Mouse (Mus musculus) liver, embryonic 11.5 days (tissue): ENCODE data around the gene Terf2ip. TPM values are rescaled to one million over a fixed set of nuclear protein-coding genes. Genes with fewer than 3 reads are reported as not detected.

Experiments used
- ATAC-seq: fragments of 200-750 bp; cut with Nextera tagmentation; replicated peaks from 2 replicates; pipeline ENCODE4 v1.8.0; 2017; ENCODE audit warnings: moderate number of reproducible peaks, mild to moderate bottlenecking, moderate TSS enrichment, moderate library complexity; ENCODE audit not compliant: low FRiP score
- DNase-seq: peaks from one replicate; pipeline ENCODE4 v3.0.0-alpha.2; 2017; ENCODE audit warnings: low spot score
- H3K27ac ChIP-seq: fragments of 300-500 bp; sonication (generic); 2 replicates; pipeline ENCODE4 v1.5.1; 2014; ENCODE audit warnings: mild to moderate bottlenecking, low read depth, low read length, control low read depth
- H3K27me3 ChIP-seq: fragments of 300-500 bp; sonication (generic); replicated peaks from 2 replicates; pipeline ENCODE4 v1.6.1; 2014; ENCODE audit warnings: low read length, mixed read lengths; ENCODE audit not compliant: control insufficient read depth, insufficient read depth
- H3K36me3 ChIP-seq: fragments of 300-500 bp; sonication (generic); 2 replicates; pipeline ENCODE4 v1.6.1; 2014; ENCODE audit warnings: mild to moderate bottlenecking, low read length, moderate library complexity, mixed read lengths; ENCODE audit not compliant: control insufficient read depth, insufficient read depth
- H3K4me1 ChIP-seq: fragments of 300-500 bp; sonication (generic); replicated peaks from 2 replicates; pipeline ENCODE4 v1.6.1; 2014; ENCODE audit warnings: low read length, mixed read lengths; ENCODE audit not compliant: control insufficient read depth, insufficient read depth
- H3K4me2 ChIP-seq: fragments of 300-500 bp; sonication (generic); 2 replicates; pipeline ENCODE4 v1.6.1; 2014; ENCODE audit warnings: mild to moderate bottlenecking, control low read depth, moderate library complexity
- H3K4me3 ChIP-seq: fragments of 300-500 bp; sonication (generic); 2 replicates; pipeline ENCODE4 v1.5.1; 2014; ENCODE audit warnings: low read depth, low read length, control low read depth
- H3K9ac ChIP-seq: fragments of 300-500 bp; sonication (generic); 2 replicates; pipeline ENCODE4 v1.6.1; 2014; ENCODE audit warnings: low read depth, low read length, control low read depth
- H3K9me3 ChIP-seq: fragments of 300-500 bp; sonication (generic); 2 replicates; pipeline ENCODE4 v1.6.1; 2016; ENCODE audit warnings: low read length, inconsistent platforms, mixed read lengths; ENCODE audit not compliant: control insufficient read depth
- WGBS: fragments of 180-500 bp; shearing (Covaris S2); extraction: QIAGEN DNeasy Blood & Tissue Kit; methylation state at CpG from one replicate; pipeline ENCODE4 v1.1.7; 2014; 5-methylcytosine and 5-hydroxymethylcytosine counted together
- polyA plus RNA-seq: library from polyadenylated mRNA; unstranded; fragments of >200 nt; fragmentation: Nextera tagmentation; extraction: Ambion mirVana; gene quantifications from 2 replicates; pipeline ENCODE4 v1.2.1, GENCODE M21; 2014

The Terf2ip gene
- polyA plus RNA-seq, 1 experiment from 2014 or later: 15.2 TPM

DNA sequence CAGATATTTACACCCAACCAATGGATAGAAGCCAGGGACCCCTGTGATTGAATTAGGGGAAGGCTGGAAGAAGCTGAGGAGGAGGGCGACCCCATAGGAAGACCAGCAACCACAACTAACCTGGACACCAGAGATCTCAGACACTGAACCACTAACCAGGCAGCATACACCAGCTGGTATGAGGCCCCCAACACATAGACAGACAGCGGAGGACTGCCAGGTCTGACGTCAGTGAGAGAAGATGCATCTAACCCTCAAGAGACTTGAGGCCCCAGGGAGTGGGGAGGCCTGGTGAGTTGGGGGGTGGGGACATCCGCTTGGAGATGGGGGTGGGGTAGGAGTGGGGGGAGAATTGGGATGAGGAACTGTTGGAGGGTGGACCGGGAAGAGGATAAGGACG is 19.5 kb downstream of the Terf2ip start:
- WGBS: 59% methylated on average over 6 of the region's 6 CpGs
- no peak for DNase-seq
- no peak overlapping the region for H3K9ac ChIP-seq

DNA sequence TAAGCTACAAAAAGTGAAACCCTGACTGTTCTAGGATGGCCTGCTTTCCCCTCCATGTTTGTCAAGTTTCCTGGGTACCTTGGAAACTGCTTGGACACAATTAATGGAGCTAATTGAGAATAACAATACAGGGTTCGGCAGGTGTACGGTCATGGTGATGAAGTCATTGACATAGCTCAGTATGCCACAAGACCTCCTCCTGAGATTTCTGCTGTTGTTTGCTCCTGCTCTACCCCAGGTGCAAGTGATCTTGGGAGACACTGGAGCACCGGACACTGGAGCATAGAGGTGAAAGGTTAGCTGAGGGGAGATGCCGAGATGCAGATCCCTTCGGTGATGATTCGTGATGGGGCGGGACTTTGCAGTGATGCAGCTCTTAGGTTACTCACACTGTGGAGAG is 21.9 kb downstream of the Terf2ip start:
- no peak overlapping the region for H3K4me2 ChIP-seq
- H3K4me3 ChIP-seq: no peak overlapping the region
- H3K4me1 ChIP-seq: no peaks in the 10 kb centered on the region
- no peak overlapping the region for H3K9ac ChIP-seq
- ATAC-seq (no peak), DNase-seq (no peak)
- H3K9me3 ChIP-seq: no peaks in the 10 kb centered on the region
- no peak overlapping the region for H3K27ac ChIP-seq
- WGBS: 67% methylated on average over 7 of the region's 7 CpGs
- H3K27me3 ChIP-seq: no peaks in the 10 kb centered on the region
- no peaks in the 10 kb centered on the region for H3K36me3 ChIP-seq

More for the DNA sequence above, 19.5 kb downstream of the Terf2ip start:
- no peak overlapping the region for H3K4me2 ChIP-seq
- H3K4me1 ChIP-seq: no peaks in the 10 kb centered on the region
- H3K4me3 ChIP-seq: no peak overlapping the region
- no peaks in the 10 kb centered on the region for H3K36me3 ChIP-seq
- no peaks in the 10 kb centered on the region for H3K9me3 ChIP-seq
- ATAC-seq: no peak
- H3K27ac ChIP-seq: no peak overlapping the region
- H3K27me3 ChIP-seq: no peaks in the 10 kb centered on the region

DNA sequence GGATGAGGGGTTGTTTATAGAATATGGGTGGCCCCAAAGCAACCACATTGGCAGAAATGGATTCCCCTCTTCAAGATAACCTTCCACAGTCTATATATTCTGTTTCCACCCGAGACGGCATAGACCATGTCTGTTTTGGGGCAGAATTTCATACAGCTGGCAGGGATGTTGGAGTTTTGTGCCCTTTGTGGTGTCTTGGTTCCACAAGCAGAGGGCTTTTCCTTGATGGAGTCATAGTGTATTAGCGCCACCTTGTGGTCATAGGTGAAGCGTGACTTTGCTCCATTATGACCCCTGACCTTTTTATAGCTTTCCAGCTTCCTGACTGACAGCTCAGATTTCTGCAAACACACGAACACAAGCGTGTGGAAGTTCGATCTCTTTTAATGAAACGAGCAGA is 23.4 kb downstream of the Terf2ip start:
- Histone ChIP-seq H3K4me3 (no peak overlapping the region), H3K27me3 (no peaks in the 10 kb centered on the region), H3K4me2 (no peak overlapping the region), H3K4me1 (no peaks in the 10 kb centered on the region), H3K36me3 (no peaks in the 10 kb centered on the region), H3K9me3 (no peaks in the 10 kb centered on the region), H3K9ac (no peak overlapping the region), H3K27ac (no peak overlapping the region)
- DNase-seq (peak; percentile 45), ATAC-seq (peak; percentile 39; the same call in 1 of the 2 replicates)
- whole genome bisulfite sequencing: 10% methylated on average over 8 of the region's 8 CpGs

DNA sequence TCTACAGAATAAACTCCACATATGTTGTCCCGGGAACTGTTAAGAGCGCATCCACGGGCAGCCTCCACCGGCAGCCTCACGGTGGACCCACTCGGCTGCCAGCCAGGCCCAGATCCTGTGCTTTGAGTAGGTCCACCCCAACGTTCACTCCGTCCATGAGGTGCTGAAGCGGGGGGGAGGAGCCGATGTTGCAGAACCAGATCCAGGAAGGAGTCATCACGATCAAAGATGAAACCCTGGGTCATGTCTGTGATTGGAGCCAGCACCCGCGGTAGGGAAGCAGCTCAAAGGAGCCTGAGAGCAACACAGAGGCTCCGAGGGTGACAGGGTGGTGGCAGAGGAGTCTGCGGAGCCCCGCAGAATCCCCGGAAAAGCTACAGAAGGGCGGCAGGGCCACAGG is 26.3 kb downstream of the Terf2ip start:
- no peaks in the 10 kb centered on the region for H3K27me3 ChIP-seq
- H3K9me3 ChIP-seq: no peaks in the 10 kb centered on the region
- no peak for DNase-seq
- no peak overlapping the region for H3K27ac ChIP-seq
- H3K4me3 ChIP-seq: no peak overlapping the region
- no peak overlapping the region for H3K4me2 ChIP-seq
- no peaks in the 10 kb centered on the region for H3K4me1 ChIP-seq
- no peaks in the 10 kb centered on the region for H3K36me3 ChIP-seq
- H3K9ac ChIP-seq: no peak overlapping the region
- 68% methylated on average over 18 of the region's 18 CpGs for WGBS
- no peak for ATAC-seq

DNA sequence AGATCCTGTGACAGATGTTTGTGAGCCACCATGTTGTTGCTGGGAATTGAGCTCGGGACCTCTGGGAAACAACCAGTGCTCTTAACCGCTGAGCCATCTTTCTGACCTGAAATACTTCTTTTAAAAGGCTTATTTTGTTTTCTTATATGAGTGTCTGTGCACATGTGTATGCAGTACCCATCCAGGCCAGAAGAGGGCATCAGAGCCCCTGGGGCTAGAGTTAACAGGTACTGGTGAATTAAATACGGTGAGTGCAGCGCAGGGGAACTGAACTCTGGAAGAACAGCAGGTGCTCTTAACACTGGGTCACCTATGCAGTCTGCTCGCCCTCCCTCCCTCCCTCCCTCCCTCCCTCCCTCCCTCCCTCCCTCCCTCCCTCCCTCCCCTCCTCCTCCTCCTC is 34.0 kb downstream of the Terf2ip start:
- no peaks in the 10 kb centered on the region for H3K36me3 ChIP-seq
- no peak for DNase-seq
- H3K27me3 ChIP-seq: no peaks in the 10 kb centered on the region
- H3K9me3 ChIP-seq: no peaks in the 10 kb centered on the region
- no peak overlapping the region for H3K27ac ChIP-seq
- no peak overlapping the region for H3K9ac ChIP-seq
- 66% methylated on average over 5 of the region's 5 CpGs for WGBS
- H3K4me1 ChIP-seq: no peaks in the 10 kb centered on the region
- no peak for ATAC-seq
- H3K4me3 ChIP-seq: no peak overlapping the region
- no peak overlapping the region for H3K4me2 ChIP-seq

DNA sequence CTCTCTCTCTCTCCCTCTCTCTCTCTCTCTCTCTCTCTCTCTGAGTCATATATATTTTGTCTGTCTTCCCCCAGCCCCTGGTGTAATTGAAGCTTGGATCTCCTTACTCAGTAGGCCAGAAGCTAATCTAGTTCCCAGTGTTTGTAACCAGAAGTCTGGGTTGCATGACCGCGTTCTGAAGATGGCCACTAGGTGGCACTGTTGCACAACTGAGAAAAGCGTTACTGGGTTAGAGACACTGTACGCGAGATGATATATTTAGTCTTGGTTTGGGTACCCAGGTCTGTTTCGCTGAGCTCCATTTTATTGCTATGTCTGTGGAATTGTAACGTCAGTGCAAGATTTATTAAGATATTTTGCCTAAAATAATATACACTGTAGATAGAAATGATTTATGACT is 34.7 kb downstream of the Terf2ip start:
- H3K36me3 ChIP-seq: no peaks in the 10 kb centered on the region
- DNase-seq: peak; percentile 62
- no peak overlapping the region for H3K9ac ChIP-seq
- WGBS: 7% methylated on average over 7 of the region's 7 CpGs
- ATAC-seq: no peak; the same call in 1 of the 2 replicates
- H3K27me3 ChIP-seq: no peaks in the 10 kb centered on the region
- H3K4me1 ChIP-seq: no peaks in the 10 kb centered on the region
- H3K9me3 ChIP-seq: no peaks in the 10 kb centered on the region
- no peak overlapping the region for H3K27ac ChIP-seq
- no peak overlapping the region for H3K4me3 ChIP-seq
- H3K4me2 ChIP-seq: no peak overlapping the region

DNA sequence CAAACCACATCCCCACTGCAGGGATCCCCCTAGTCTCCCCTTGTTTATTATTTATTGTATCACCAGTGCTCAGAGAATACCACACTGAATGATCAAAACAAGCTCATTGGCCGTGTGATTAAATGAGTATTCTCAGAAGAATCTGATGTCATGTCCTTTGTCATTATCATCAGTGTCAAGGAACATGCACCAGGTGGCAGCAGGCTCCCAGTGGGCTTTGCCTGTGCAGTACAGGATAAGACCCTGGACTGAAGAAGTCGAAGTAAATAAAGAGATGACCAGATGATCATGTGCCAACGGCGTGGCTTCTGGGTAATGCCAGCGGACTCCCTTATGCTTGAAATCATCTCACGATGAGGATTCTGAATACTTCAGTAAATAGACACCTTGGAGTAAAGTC is 37.1 kb downstream of the Terf2ip start:
- no peaks in the 10 kb centered on the region for H3K36me3 ChIP-seq
- DNase-seq (no peak), ATAC-seq (no peak)
- no peaks in the 10 kb centered on the region for H3K4me1 ChIP-seq
- no peak overlapping the region for H3K4me3 ChIP-seq
- no peaks in the 10 kb centered on the region for H3K27me3 ChIP-seq
- no peak overlapping the region for H3K4me2 ChIP-seq
- 78% methylated on average over 6 of the region's 6 CpGs for WGBS
- H3K9me3 ChIP-seq: no peaks in the 10 kb centered on the region
- no peak overlapping the region for H3K9ac ChIP-seq
- no peak overlapping the region for H3K27ac ChIP-seq

DNA sequence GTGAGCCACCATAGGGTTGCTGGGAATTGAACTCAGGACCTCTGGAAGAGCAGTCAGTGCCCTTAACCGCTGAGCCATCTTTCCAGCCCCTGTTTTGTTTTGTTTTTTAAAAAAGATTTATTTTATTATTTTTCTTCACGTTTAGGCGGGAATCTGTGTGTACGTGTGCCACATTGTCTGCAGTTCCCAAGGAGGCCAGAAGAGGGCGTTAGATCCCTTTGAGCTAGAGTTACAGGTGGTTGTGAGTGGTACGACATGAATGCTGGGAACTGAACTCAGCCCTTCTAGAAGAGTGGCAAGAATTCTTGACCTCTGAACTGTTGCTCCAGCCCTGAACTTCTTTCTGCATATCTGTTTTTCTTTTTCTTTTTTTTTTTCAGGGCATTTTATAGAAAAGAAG is 38.8 kb downstream of the Terf2ip start:
- ATAC-seq: no peak
- 70% methylated on average over 6 of the region's 6 CpGs for WGBS

DNA sequence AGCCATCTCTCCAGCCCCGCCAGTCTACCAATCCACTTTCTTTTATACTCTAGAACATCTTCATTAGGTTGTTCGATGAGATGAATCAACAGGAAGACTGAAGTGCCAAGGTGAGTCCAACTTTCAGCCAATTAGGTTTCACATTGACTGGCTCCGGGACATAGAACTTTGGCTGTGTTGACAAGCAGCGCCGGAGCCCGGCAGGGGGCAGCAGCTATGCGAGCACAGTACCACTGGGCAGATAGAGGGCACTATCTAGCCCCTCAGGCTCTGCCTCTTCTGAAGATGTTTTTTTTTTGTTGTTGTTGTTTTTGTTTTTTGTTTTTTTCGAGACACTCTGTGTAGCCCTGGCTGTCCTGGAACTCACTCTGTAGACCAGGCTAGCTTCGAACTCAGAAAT is 40.3 kb downstream of the Terf2ip start:
- ATAC-seq (no peak), DNase-seq (no peak)
- no peak overlapping the region for H3K4me3 ChIP-seq
- no peak overlapping the region for H3K27ac ChIP-seq
- H3K9ac ChIP-seq: no peak overlapping the region
- H3K27me3 ChIP-seq: no peaks in the 10 kb centered on the region
- no peak overlapping the region for H3K4me2 ChIP-seq
- no peaks in the 10 kb centered on the region for H3K4me1 ChIP-seq
- no peaks in the 10 kb centered on the region for H3K9me3 ChIP-seq
- 68% methylated on average over 9 of the region's 9 CpGs for WGBS
- no peaks in the 10 kb centered on the region for H3K36me3 ChIP-seq

More for the DNA sequence above, 38.8 kb downstream of the Terf2ip start:
- no peak overlapping the region for H3K27ac ChIP-seq
- no peaks in the 10 kb centered on the region for H3K9me3 ChIP-seq
- H3K9ac ChIP-seq: no peak overlapping the region
- DNase-seq: no peak
- H3K27me3 ChIP-seq: no peaks in the 10 kb centered on the region
- no peaks in the 10 kb centered on the region for H3K36me3 ChIP-seq
- no peak overlapping the region for H3K4me3 ChIP-seq
- no peak overlapping the region for H3K4me2 ChIP-seq
- H3K4me1 ChIP-seq: no peaks in the 10 kb centered on the region
